Mouse (Mus musculus) hindbrain, embryonic 12.5 days (tissue): ENCODE measurements around the gene Zfp612. TPM values are rescaled to one million over a fixed set of nuclear protein-coding genes. Genes with fewer than 3 reads are reported as not detected.
"Not testable (repeated sequence)": the region's sequence is repeated elsewhere in the genome, so short reads cannot be mapped to it uniquely, and the experiment has no call there.

Experiments
- ATAC-seq: fragments of 200-750 bp; cut with Nextera tagmentation; 2 replicates; pipeline ENCODE4 v1.8.0; 2017; ENCODE audit warnings: moderate TSS enrichment; ENCODE audit not compliant: low FRiP score
- H3K27ac ChIP-seq: fragments of 300-500 bp; sonication (generic); 2 replicates; pipeline ENCODE4 v1.5.1; 2016; ENCODE audit warnings: mild to moderate bottlenecking
- H3K27me3 ChIP-seq: fragments of 300-500 bp; sonication (generic); 2 replicates; pipeline ENCODE4 v1.6.1; 2016; ENCODE audit warnings: mild to moderate bottlenecking
- H3K36me3 ChIP-seq: fragments of 300-500 bp; sonication (generic); 2 replicates; pipeline ENCODE4 v1.6.1; 2016; ENCODE audit warnings: mild to moderate bottlenecking
- H3K4me1 ChIP-seq: fragments of 300-500 bp; sonication (generic); 2 replicates; pipeline ENCODE4 v1.6.1; 2016
- H3K4me2 ChIP-seq: fragments of 300-500 bp; sonication (generic); replicated peaks from 2 replicates; pipeline ENCODE4 v1.6.1; 2016; ENCODE audit warnings: mild to moderate bottlenecking
- H3K4me3 ChIP-seq: fragments of 300-500 bp; sonication (generic); 2 replicates; pipeline ENCODE4 v1.5.1; 2016; ENCODE audit warnings: mild to moderate bottlenecking
- H3K9ac ChIP-seq: fragments of 300-500 bp; sonication (generic); 2 replicates; pipeline ENCODE4 v1.6.1; 2016; ENCODE audit warnings: mild to moderate bottlenecking, moderate library complexity
- H3K9me3 ChIP-seq: fragments of 300-500 bp; sonication (generic); replicated peaks from 2 replicates; pipeline ENCODE4 v1.6.1; 2016; ENCODE audit warnings: mild to moderate bottlenecking
- WGBS: fragments of 180-500 bp; shearing (Covaris S2); methylation state at CpG from one replicate; pipeline ENCODE4 v1.1.7; 2016; 5-methylcytosine and 5-hydroxymethylcytosine counted together
- polyA plus RNA-seq: library from polyadenylated mRNA; unstranded; fragments of >200 nt; fragmentation: Nextera tagmentation; extraction: Ambion mirVana; gene quantifications from 2 replicates; pipeline ENCODE4 v1.2.1, GENCODE M21; 2016

Zfp612 gene
- 12.2 and 12.8 TPM in 2 replicates for polyA plus RNA-seq

DNA sequence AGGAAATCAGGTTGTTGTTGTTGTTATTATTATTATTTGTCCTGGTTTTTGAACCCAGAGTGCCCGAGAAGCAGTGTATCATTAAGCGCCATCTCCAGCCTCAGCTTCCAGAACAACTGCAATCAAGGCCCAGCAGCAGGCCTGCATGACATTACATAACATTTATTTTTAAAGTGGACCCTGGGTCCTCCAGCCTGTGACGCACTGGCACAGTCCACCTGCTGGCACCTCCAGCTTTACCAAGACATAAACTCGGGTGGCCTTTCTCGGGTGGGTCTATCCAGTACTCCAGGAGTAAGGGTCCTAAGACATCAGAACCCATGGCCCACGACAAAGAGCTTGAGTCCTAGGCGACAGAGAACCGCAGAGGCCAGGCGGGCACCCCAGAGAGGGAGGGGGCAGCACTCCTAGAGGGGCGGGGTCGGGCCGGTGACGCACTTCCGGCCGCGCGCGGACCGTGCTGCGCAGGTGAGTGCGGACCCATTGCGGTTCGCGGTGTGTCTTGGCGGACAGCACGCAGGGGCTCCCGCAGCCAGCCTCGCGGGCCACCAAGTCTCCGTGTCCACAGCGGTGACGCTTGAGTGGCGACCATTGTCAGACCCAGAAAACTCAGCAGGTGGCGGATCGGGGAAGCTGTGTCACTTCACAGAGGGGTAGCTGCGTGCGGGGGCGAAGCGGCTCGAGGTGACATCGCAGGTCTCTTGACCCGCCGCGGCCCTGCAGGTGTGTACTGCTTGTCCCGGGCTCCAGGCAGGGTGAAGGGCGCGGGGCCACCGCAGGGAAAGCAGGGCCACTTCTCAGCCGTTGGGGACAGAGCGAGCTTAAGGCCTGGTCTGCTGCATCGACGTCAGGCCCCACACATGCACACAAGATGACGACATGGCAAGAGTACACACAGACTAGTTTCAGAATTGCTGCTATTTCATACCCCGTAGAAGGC is at the start of gene Zfp612:
TSS of gene Zfp612 (plus strand) at position 465 of the 940 bp plus-strand sequence.
- Histone ChIP-seq H3K4me3 (peak within 1 kb of the TSS; percentile 79), H3K9ac (peak within 1 kb of the TSS; percentile 80), H3K4me1 (peaks cover 5% of the 10 kb centered on the region), H3K27ac (no peak within 1 kb of the TSS), H3K4me2 (peak within 1 kb of the TSS; percentile 92), H3K27me3 (no peaks in the 10 kb centered on the region), H3K36me3 (peaks cover 16% of the 10 kb centered on the region), H3K9me3 (no peaks in the 10 kb centered on the region)
- ATAC-seq = peak; percentile 92
- WGBS = 7% methylated on average over 54 of the region's 54 CpGs

GRCm38 (mm10) chr8:110033771-110034170 is 45.8 kb upstream of the Zfp612 start:
- H3K9ac ChIP-seq, H3K36me3 ChIP-seq, H3K27ac ChIP-seq, H3K4me1 ChIP-seq, H3K27me3 ChIP-seq, H3K4me2 ChIP-seq, H3K9me3 ChIP-seq, ATAC-seq, H3K4me3 ChIP-seq: not testable (repeated sequence)
- WGBS = 31% methylated on average over 8 of the region's 8 CpGs

GRCm38 (mm10) chr8:110034331-110034730 is 45.2 kb upstream of the Zfp612 start:
- Histone ChIP-seq H3K36me3 (no peaks in the 10 kb centered on the region), H3K4me1 (no peaks in the 10 kb centered on the region), H3K4me3 (no peak overlapping the region), H3K27me3 (no peaks in the 10 kb centered on the region), H3K9ac (no peak overlapping the region), H3K9me3 (no peaks in the 10 kb centered on the region), H3K27ac (no peak overlapping the region), H3K4me2 (no peak overlapping the region)
- ATAC-seq = no peak
- WGBS = 61% methylated on average over 4 of the region's 4 CpGs

DNA sequence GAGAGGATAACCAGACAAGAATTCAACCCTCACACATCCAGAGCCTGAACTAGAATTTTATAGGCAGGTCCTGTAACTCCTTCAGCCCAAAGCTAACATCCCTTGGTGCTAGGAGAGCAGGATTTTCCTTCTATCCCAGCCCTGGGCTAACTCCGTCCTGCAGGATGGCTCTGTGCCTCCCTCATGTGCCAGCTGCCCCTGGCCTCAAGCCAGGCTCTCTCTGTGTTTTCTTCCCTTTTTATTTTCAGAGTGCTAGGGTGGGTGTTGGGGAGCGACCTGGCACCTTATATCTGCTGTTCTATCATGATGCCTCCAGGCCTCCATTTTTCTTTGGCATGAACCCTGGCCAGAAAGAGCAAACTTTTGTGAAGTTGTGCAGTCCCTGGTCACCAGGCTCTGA is 43.4 kb upstream of the Zfp612 start:
- H3K4me1 ChIP-seq = no peaks in the 10 kb centered on the region
- no peak overlapping the region for H3K9ac ChIP-seq
- H3K36me3 ChIP-seq = no peaks in the 10 kb centered on the region
- no peak for ATAC-seq
- H3K4me2 ChIP-seq = no peak overlapping the region
- H3K9me3 ChIP-seq = no peaks in the 10 kb centered on the region
- WGBS = 83% methylated on average over 2 of the region's 2 CpGs
- H3K4me3 ChIP-seq = no peak overlapping the region
- H3K27ac ChIP-seq = no peak overlapping the region
- H3K27me3 ChIP-seq = no peaks in the 10 kb centered on the region

DNA sequence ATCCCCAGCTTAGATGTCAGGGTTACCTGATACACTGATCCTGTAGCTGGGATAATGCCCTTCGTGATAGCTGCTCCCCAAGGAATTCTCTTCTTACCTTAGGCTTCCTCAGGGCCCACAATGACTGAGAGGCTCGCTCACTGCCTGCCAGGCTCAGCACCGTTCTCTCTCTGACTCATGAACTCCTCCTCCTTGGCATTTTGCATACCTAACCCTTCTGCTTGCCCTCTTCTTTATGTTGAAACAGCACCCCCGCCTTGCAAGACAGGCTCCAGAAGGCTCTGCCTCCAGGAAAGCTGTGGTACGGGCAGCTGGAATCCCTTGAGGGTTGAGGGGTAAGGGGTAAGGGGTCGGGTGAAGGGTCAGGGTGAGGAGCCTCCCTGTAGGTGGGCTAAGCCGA is 40.3 kb upstream of the Zfp612 start:
- no peaks in the 10 kb centered on the region for H3K27me3 ChIP-seq
- no peak overlapping the region for H3K4me2 ChIP-seq
- no peak overlapping the region for H3K4me3 ChIP-seq
- ATAC-seq = no peak
- no peak overlapping the region for H3K9ac ChIP-seq
- no peaks in the 10 kb centered on the region for H3K4me1 ChIP-seq
- no peak overlapping the region for H3K27ac ChIP-seq
- no peaks in the 10 kb centered on the region for H3K36me3 ChIP-seq
- H3K9me3 ChIP-seq = no peaks in the 10 kb centered on the region
- 29% methylated on average over 7 of the region's 7 CpGs for WGBS

GRCm38 (mm10) chr8:110039659-110040058 is 39.9 kb upstream of the Zfp612 start, which contains the start of gene Chst4:
Gene Chst4 (minus strand): TSS chr8:110039740.
- Histone ChIP-seq H3K4me2 (no peak within 1 kb of the TSS), H3K27me3 (no peaks in the 10 kb centered on the region), H3K9ac (no peak within 1 kb of the TSS), H3K4me3 (no peak within 1 kb of the TSS), H3K27ac (no peak within 1 kb of the TSS), H3K4me1 (no peaks in the 10 kb centered on the region), H3K9me3 (no peaks in the 10 kb centered on the region), H3K36me3 (no peaks in the 10 kb centered on the region)
- ATAC-seq = no peak
- 80% methylated on average over 5 of the region's 5 CpGs for WGBS

DNA sequence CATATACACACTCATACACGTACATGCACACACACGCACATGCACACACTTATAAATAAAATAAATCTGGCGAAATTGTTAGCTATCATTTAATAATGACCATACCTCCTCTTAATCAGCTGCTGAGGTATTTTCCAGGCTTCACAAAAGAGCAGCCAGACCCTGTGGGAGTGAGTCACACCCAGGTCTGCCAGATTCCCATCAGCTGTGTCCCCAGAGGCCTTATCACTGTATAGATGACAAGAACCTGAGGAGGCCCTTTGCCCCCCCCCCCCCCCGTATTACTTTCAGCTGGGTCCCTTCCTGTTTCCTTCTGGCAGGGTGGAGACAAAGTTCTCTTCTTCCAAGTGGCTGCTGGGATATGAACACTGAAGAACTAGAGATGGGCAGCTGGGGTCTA is 39.0 kb upstream of the Zfp612 start:
- Histone ChIP-seq H3K4me1 (no peaks in the 10 kb centered on the region), H3K36me3 (no peaks in the 10 kb centered on the region), H3K27me3 (no peaks in the 10 kb centered on the region), H3K9me3 (no peaks in the 10 kb centered on the region), H3K27ac (no peak overlapping the region), H3K9ac (no peak overlapping the region), H3K4me3 (no peak overlapping the region), H3K4me2 (no peak overlapping the region)
- WGBS = 84% methylated on average over 4 of the region's 4 CpGs
- no peak for ATAC-seq

DNA sequence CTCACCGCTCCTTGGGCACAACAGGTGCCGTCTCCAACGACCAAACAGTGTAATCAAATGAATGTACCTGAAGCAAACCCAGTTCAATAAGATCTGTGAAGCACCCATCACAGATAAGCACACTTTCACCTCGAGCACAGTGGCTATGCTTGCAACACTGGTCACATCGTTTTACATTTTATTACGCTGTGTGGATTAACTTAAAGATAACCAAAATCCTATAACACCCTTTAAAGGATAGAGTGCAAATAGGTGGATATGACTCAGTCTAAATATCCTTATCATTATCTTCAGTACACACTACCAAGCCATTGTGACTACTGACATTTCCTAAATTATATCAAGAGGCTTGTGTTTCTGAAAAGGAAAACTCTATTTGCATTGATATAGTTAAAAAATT is 28.3 kb upstream of the Zfp612 start:
- no peaks in the 10 kb centered on the region for H3K36me3 ChIP-seq
- H3K27ac ChIP-seq = no peak overlapping the region
- no peak overlapping the region for H3K4me3 ChIP-seq
- ATAC-seq = no peak
- H3K4me1 ChIP-seq = no peaks in the 10 kb centered on the region
- H3K4me2 ChIP-seq = no peak overlapping the region
- no peaks in the 10 kb centered on the region for H3K27me3 ChIP-seq
- H3K9ac ChIP-seq = no peak overlapping the region
- no peaks in the 10 kb centered on the region for H3K9me3 ChIP-seq
- WGBS = 87% methylated on average over 6 of the region's 6 CpGs

- Histone ChIP-seq H3K4me1 (no peaks in the 10 kb centered on the region), H3K9ac (no peak overlapping the region), H3K4me2 (no peak overlapping the region), H3K4me3 (no peak overlapping the region), H3K9me3 (no peaks in the 10 kb centered on the region), H3K27ac (no peak overlapping the region), H3K36me3 (no peaks in the 10 kb centered on the region), H3K27me3 (no peaks in the 10 kb centered on the region)
- WGBS = 83% methylated on average over 8 of the region's 8 CpGs
- ATAC-seq = no peak
Measured at GRCm38 (mm10) chr8:110058207-110058606, 21.3 kb upstream of the Zfp612 start.

- 81% methylated on average over 9 of the region's 9 CpGs for WGBS
- Histone ChIP-seq H3K4me1 (no peaks in the 10 kb centered on the region), H3K4me3 (no peak overlapping the region), H3K27ac (no peak overlapping the region), H3K36me3 (no peaks in the 10 kb centered on the region), H3K9me3 (no peaks in the 10 kb centered on the region), H3K9ac (no peak overlapping the region), H3K27me3 (no peaks in the 10 kb centered on the region), H3K4me2 (no peak overlapping the region)
- no peak for ATAC-seq
Measured at GRCm38 (mm10) chr8:110064161-110064560, 15.4 kb upstream of the Zfp612 start.

DNA sequence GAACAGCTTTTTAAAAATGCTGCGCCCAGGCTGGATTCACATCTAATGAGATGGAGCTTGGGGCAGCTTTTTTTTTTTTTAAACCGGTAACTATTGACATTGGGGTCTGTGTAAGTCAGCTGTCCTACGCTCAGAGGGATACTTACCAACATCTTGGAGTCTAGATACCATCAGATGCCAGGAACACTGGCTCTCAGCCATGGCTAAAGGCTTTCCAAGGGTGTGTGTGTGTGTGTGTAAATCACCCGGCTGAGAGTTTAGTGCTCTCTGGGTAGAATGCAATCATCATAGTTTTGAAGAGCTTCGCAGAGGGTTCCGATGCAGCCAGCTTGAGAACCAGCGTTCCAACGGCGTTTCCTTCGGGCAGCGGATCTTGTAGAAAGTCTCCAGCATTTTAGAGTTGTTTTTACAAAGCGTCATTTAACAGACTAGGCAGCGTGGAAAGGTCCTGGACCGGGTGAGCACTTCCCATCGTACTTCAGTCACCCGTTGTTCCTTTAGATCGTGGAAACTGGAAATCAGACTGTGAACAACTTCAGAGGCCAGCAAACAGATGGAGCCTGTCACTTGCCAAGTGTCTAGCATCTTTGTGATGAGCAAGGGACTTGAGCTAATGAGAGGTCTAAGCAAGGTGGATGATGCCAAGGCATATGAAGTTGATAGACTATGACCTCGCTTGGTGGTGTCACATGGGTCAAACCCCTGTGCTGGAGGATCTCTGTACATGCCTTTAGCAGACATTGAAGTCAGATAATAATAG is 14.8 kb upstream of the Zfp612 start:
- no peaks in the 10 kb centered on the region for H3K36me3 ChIP-seq
- no peaks in the 10 kb centered on the region for H3K9me3 ChIP-seq
- 93% methylated on average over 18 of the region's 18 CpGs for WGBS
- H3K27ac ChIP-seq = no peak overlapping the region
- H3K9ac ChIP-seq = no peak overlapping the region
- no peaks in the 10 kb centered on the region for H3K27me3 ChIP-seq
- H3K4me3 ChIP-seq = no peak overlapping the region
- no peak overlapping the region for H3K4me2 ChIP-seq
- H3K4me1 ChIP-seq = no peaks in the 10 kb centered on the region
- ATAC-seq = no peak

GRCm38 (mm10) chr8:110065676-110066075 is 13.9 kb upstream of the Zfp612 start:
- no peak for ATAC-seq
- Histone ChIP-seq H3K4me3 (no peak overlapping the region), H3K4me1 (no peaks in the 10 kb centered on the region), H3K4me2 (no peak overlapping the region), H3K27me3 (no peaks in the 10 kb centered on the region), H3K9ac (no peak overlapping the region), H3K27ac (no peak overlapping the region), H3K36me3 (no peaks in the 10 kb centered on the region), H3K9me3 (no peaks in the 10 kb centered on the region)
- WGBS = 88% methylated on average over 4 of the region's 4 CpGs
